Mouse (Mus musculus): ENCODE measurements around the gene Efna3.

- no peak for TF ChIP-seq CTCF (IDR thresholded peaks at IDR 0.05; ENCODE audit: insufficient read depth, low read depth, low read length)
- no peak for TF ChIP-seq POLR2A (IDR thresholded peaks at IDR 0.05; ENCODE audit: insufficient read depth, low read depth, low read length)
These were observed 51.9 kb downstream of the Efna3 start for GRCm38 (mm10) chr3:89270891-89271290.
